Mouse (Mus musculus): Measurements from ENCODE around the gene 4930595D18Rik. TPM values are rescaled to one million over a fixed set of nuclear protein-coding genes. Genes with fewer than 3 reads are reported as not detected.

The 4930595D18Rik gene
- polyA plus RNA-seq, 1 experiment, result not detected

- peaks cover 2% of the 10 kb centered on the region; the same call in 1 of the 2 replicates for H3K4me1 ChIP-seq (ENCODE audit: control insufficient read depth, insufficient read depth, low read length)
- no peak for TF ChIP-seq POLR2A (IDR thresholded peaks at IDR 0.05; ENCODE audit: extremely low read depth, insufficient read depth, low read length)
- TF ChIP-seq CTCF (IDR thresholded peaks at IDR 0.05; ENCODE audit: extremely low read depth, insufficient read depth, low read length), result no peak
- peak overlapping the region; percentile 5; the same call in 1 of the 2 replicates for H3K4me3 ChIP-seq (ENCODE audit: insufficient read depth, low read length)
- peak overlapping the region; percentile 24; the same call in 1 of the 2 replicates for H3K27ac ChIP-seq (ENCODE audit: insufficient read depth, low read length)
Measured at GRCm38 (mm10) chr12:111203076-111203475, 18.8 kb upstream of the 4930595D18Rik start.

DNA sequence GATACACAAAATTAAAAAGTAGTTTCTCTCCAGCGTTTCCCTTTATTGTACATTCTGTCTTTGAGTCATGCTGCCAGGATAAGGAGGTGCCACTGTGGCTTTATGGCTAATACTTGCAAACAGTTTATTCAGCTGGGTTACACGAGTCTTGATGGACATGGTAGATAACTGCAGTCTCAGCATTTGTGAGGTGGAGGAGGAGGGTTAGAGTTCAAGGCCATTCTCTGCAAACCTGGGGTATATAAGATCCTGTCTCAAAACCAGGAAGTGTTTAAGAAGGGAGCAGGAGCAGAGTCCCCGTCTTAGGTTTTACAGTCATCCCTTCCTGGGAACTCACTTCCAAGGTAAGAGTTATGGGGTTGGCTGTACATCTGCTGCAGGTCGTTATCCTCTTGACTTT is 12.3 kb upstream of the 4930595D18Rik start:
- TF ChIP-seq POLR2A (IDR thresholded peaks at IDR 0.05; ENCODE audit: extremely low read depth, insufficient read depth, low read length) (no peak), CTCF (IDR thresholded peaks at IDR 0.05; ENCODE audit: extremely low read depth, insufficient read depth, low read length) (no peak)
- no peak overlapping the region for H3K4me3 ChIP-seq (ENCODE audit: insufficient read depth, low read length)
- H3K4me1 ChIP-seq (ENCODE audit: control insufficient read depth, insufficient read depth, low read length), result peaks cover 7% of the 10 kb centered on the region
- no peak overlapping the region for H3K27ac ChIP-seq (ENCODE audit: insufficient read depth, low read length)

- TF ChIP-seq POLR2A (IDR thresholded peaks at IDR 0.05; ENCODE audit: extremely low read depth, insufficient read depth, low read length) (no peak), CTCF (IDR thresholded peaks at IDR 0.05; ENCODE audit: extremely low read depth, insufficient read depth, low read length) (no peak)
- Histone ChIP-seq H3K4me1 (ENCODE audit: control insufficient read depth, insufficient read depth, low read length) (peaks cover 7% of the 10 kb centered on the region), H3K4me3 (ENCODE audit: insufficient read depth, low read length) (no peak overlapping the region), H3K27ac (ENCODE audit: insufficient read depth, low read length) (no peak overlapping the region)
Measured at GRCm38 (mm10) chr12:111193331-111193730, 9.0 kb upstream of the 4930595D18Rik start.

DNA sequence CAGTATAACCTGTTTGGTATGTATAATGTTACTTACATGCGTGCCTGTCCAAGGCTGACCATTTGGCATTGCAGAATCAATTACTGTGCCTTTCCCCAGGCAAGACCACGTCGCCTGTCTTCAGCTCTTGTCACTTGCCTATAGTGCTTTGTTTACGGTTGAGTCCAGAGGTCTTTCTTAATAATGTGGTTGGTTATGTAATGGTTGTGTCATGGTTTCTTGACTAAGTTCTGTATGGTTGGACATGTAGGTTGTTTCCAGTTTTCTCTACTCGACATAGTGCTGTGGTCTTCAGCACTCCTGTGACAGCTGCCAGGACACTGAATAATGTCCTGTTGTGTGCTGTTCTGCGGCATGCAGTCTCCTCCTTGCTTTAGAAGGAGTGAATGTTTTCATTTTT is 8.5 kb upstream of the 4930595D18Rik start:
- H3K4me1 ChIP-seq (ENCODE audit: control insufficient read depth, insufficient read depth, low read length), result peaks cover 7% of the 10 kb centered on the region
- no peak overlapping the region for H3K4me3 ChIP-seq (ENCODE audit: insufficient read depth, low read length)
- TF ChIP-seq CTCF (IDR thresholded peaks at IDR 0.05; ENCODE audit: extremely low read depth, insufficient read depth, low read length), result no peak
- no peak for TF ChIP-seq POLR2A (IDR thresholded peaks at IDR 0.05; ENCODE audit: extremely low read depth, insufficient read depth, low read length)
- no peak overlapping the region for H3K27ac ChIP-seq (ENCODE audit: insufficient read depth, low read length)

DNA sequence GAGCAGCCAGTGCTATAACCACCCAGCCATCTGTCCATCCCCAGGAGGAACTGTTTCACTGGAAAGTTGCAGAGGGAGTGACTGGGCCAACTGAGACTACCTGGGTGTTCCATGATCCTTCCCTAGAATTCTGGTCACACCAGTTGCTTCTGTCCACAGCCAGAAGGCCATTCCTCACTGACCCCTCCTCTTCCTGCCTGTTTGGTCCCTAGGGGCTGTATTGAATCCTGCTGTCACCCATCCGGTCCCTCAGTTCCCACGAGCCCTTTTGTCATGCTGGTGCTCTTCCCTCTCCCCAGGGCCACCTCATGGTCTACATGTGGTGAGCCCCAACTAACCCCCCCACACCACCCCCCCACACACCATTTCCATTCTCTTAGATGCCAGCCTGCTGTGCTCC is 6.6 kb upstream of the 4930595D18Rik start:
- Histone ChIP-seq H3K4me3 (ENCODE audit: insufficient read depth, low read length) (no peak overlapping the region), H3K4me1 (ENCODE audit: control insufficient read depth, insufficient read depth, low read length) (peaks cover 7% of the 10 kb centered on the region), H3K27ac (ENCODE audit: insufficient read depth, low read length) (no peak overlapping the region)
- TF ChIP-seq CTCF (IDR thresholded peaks at IDR 0.05; ENCODE audit: extremely low read depth, insufficient read depth, low read length) (no peak), POLR2A (IDR thresholded peaks at IDR 0.05; ENCODE audit: extremely low read depth, insufficient read depth, low read length) (no peak)

- no peak overlapping the region for H3K27ac ChIP-seq (ENCODE audit: insufficient read depth, low read length)
- no peak overlapping the region for H3K4me3 ChIP-seq (ENCODE audit: insufficient read depth, low read length)
- TF ChIP-seq POLR2A (IDR thresholded peaks at IDR 0.05; ENCODE audit: extremely low read depth, insufficient read depth, low read length) (no peak), CTCF (IDR thresholded peaks at IDR 0.05; ENCODE audit: extremely low read depth, insufficient read depth, low read length) (no peak)
- H3K4me1 ChIP-seq (ENCODE audit: control insufficient read depth, insufficient read depth, low read length), result peaks cover 7% of the 10 kb centered on the region
Measured at GRCm38 (mm10) chr12:111190355-111190754, 6.1 kb upstream of the 4930595D18Rik start.

DNA sequence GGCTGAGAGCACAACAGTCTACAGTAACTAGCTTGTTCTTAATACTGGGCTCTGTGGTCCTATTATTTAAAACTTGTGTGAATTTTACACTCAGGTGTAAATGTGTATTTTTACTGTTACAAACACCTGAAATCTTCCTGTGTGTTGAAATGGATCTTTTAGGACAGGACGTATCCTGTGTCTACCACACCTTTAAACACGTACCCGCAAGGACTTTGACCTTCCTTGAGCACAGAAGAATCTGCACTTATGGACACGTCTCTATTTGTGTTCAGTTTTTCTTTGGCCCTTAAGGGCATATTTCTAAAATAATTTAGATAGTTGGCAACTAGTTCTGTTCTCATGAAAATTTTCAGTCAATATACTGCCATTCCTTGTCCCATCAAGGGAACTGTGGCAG is 4.0 kb upstream of the 4930595D18Rik start:
- no peak overlapping the region for H3K27ac ChIP-seq (ENCODE audit: insufficient read depth, low read length)
- no peak overlapping the region for H3K4me3 ChIP-seq (ENCODE audit: insufficient read depth, low read length)
- peaks cover 5% of the 10 kb centered on the region for H3K4me1 ChIP-seq (ENCODE audit: control insufficient read depth, insufficient read depth, low read length)
- TF ChIP-seq POLR2A (IDR thresholded peaks at IDR 0.05; ENCODE audit: extremely low read depth, insufficient read depth, low read length) (no peak), CTCF (IDR thresholded peaks at IDR 0.05; ENCODE audit: extremely low read depth, insufficient read depth, low read length) (no peak)

- TF ChIP-seq CTCF (IDR thresholded peaks at IDR 0.05; ENCODE audit: extremely low read depth, insufficient read depth, low read length) (no peak), POLR2A (IDR thresholded peaks at IDR 0.05; ENCODE audit: extremely low read depth, insufficient read depth, low read length) (no peak)
- H3K4me1 ChIP-seq (ENCODE audit: control insufficient read depth, insufficient read depth, low read length), result no peaks in the 10 kb centered on the region
- no peak overlapping the region for H3K4me3 ChIP-seq (ENCODE audit: insufficient read depth, low read length)
- no peak overlapping the region for H3K27ac ChIP-seq (ENCODE audit: insufficient read depth, low read length)
Measured at GRCm38 (mm10) chr12:111186986-111187385, 2.7 kb upstream of the 4930595D18Rik start.

GRCm38 (mm10) chr12:111182378-111182777 is 1.9 kb downstream of the 4930595D18Rik start:
- TF ChIP-seq POLR2A (IDR thresholded peaks at IDR 0.05; ENCODE audit: extremely low read depth, insufficient read depth, low read length), result no peak
- TF ChIP-seq CTCF (IDR thresholded peaks at IDR 0.05; ENCODE audit: extremely low read depth, insufficient read depth, low read length), result no peak
- H3K27ac ChIP-seq (ENCODE audit: insufficient read depth, low read length), result no peak overlapping the region
- no peaks in the 10 kb centered on the region for H3K4me1 ChIP-seq (ENCODE audit: control insufficient read depth, insufficient read depth, low read length)
- H3K4me3 ChIP-seq (ENCODE audit: insufficient read depth, low read length), result no peak overlapping the region

- H3K4me1 ChIP-seq (ENCODE audit: control insufficient read depth, insufficient read depth, low read length), result no peaks in the 10 kb centered on the region
- H3K27ac ChIP-seq (ENCODE audit: insufficient read depth, low read length), result no peak overlapping the region
- TF ChIP-seq POLR2A (IDR thresholded peaks at IDR 0.05; ENCODE audit: extremely low read depth, insufficient read depth, low read length) (no peak), CTCF (IDR thresholded peaks at IDR 0.05; ENCODE audit: extremely low read depth, insufficient read depth, low read length) (no peak)
- no peak overlapping the region for H3K4me3 ChIP-seq (ENCODE audit: insufficient read depth, low read length)
Measured at GRCm38 (mm10) chr12:111181848-111182247, 2.4 kb downstream of the 4930595D18Rik start.

All from cortical plate, adult 2 months (tissue).